Mouse (Mus musculus): ENCODE measurements at regions not wholly inside any gene's neighbourhood (a gene's known extent, or its start where the extent isn't known, plus 50 kb on each side); places are given as distances from the start of the nearest gene placed in this dataset.

- TF ChIP-seq CTCF (IDR thresholded peaks at IDR 0.05; ENCODE audit: insufficient read depth, low read length) (no peak), POLR2A (IDR thresholded peaks at IDR 0.05; ENCODE audit: borderline replicate concordance, extremely low read depth, low read depth, low read length) (no peak)
These were observed 103.9 kb upstream of the Kbtbd8 start for GRCm38 (mm10) chr6:95013096-95013495.

All from lung, adult 2 months (tissue).